Comparison of ENCODE assay signal across 8 mouse cellular contexts in genomic region chr14:59625158-59625805, GRCm38 (mm10). TPM values are rescaled to one million over a fixed set of nuclear protein-coding genes. Genes with fewer than 3 reads are reported as not detected.
DNase-seq lines count a peak whose midpoint lies in the region; ATAC-seq and TF ChIP-seq lines count a peak whose summit lies in the region.

Gene Shisa2, plus strand, starts transcription at chr14:59625308.

- DNase-seq in adrenal gland, adult 18-20 months (ENCODE audit: low spot score in 2 of 2): peak; percentile 63 to 77
- DNase-seq in embryo, embryonic 10 days (ENCODE audit: low spot score): peak; percentile 94
- peak; percentile 78 for DNase-seq in gastrocnemius, postnatal 25 days
- DNase-seq in hindbrain, postnatal 0 days (ENCODE audit: low spot score): peak; percentile 90
- DNase-seq in left cerebral cortex, postnatal 10 days (ENCODE audit: extremely low spot score in 1 of 2, low spot score in 2 of 2): peak; percentile 36 to 85
- peak; percentile 67 to 82 for DNase-seq in right cerebral cortex, postnatal 10 days (ENCODE audit: low spot score in 2 of 2)

- TF ChIP-seq CTCF in hindbrain, postnatal 0 days (IDR thresholded peaks at IDR 0.05; ENCODE audit: low read depth): peak; percentile 82

- H3K27me3 ChIP-seq in hindbrain, postnatal 0 days (ENCODE audit: insufficient read depth, low read length): no peaks in the 10 kb centered on the region; the same call in 1 of the 2 replicates

- H3K9ac ChIP-seq in hindbrain, postnatal 0 days (replicated peaks; ENCODE audit: low read length): peak within 1 kb of the TSS; percentile 50

- H3K4me1 ChIP-seq in hindbrain, postnatal 0 days (ENCODE audit: insufficient read depth, low read length): no peaks in the 10 kb centered on the region

- intact Hi-C loops in left cerebral cortex, postnatal 10 days (cut with DNase I): loop anchor here (5.0 kb wide), 1 partner anchor 392 kb away; no protein-coding TSS in a partner anchor

- peak; percentile 86 for ATAC-seq in hindbrain, postnatal 0 days
- ATAC-seq in megakaryocyte, adult 5-6 weeks (ENCODE audit: poor library complexity, severe bottlenecking): peak; percentile 79
- no peak for ATAC-seq in monocyte, adult 5-6 weeks (replicated peaks; ENCODE audit: insufficient number of reproducible peaks, low FRiP score, low TSS enrichment, poor library complexity, severe bottlenecking)

- no peaks in the 10 kb centered on the region for H3K36me3 ChIP-seq in hindbrain, postnatal 0 days (ENCODE audit: insufficient read depth, low read length)

- peak within 1 kb of the TSS; percentile 62 for H3K4me3 ChIP-seq in hindbrain, postnatal 0 days (ENCODE audit: low read length)

- H3K27ac ChIP-seq in hindbrain, postnatal 0 days: peak within 1 kb of the TSS; percentile 62

- peak within 1 kb of the TSS; percentile 73 for H3K4me2 ChIP-seq in hindbrain, postnatal 0 days (ENCODE audit: low read depth, low read length)

- WGBS in hindbrain, postnatal 0 days: under 1% methylated on average over 65 of the region's 65 CpGs

- no peaks in the 10 kb centered on the region for H3K9me3 ChIP-seq in hindbrain, postnatal 0 days (ENCODE audit: low read length)

RNA-seq across cellular contexts. Expression of gene Shisa2, which starts in this region (rescaled TPM):
- total RNA-seq in adrenal gland, adult 18-20 months (2021): 1 to 10 TPM in 1 of 2 experiments, under 1 TPM in 1; 0.74 to 1.2 TPM
- 10 to 100 TPM; 65.1 to 85.6 TPM for total RNA-seq in gastrocnemius, postnatal 25 days (2021)
- 13.6 and 13.7 TPM in 2 replicates for total RNA-seq in hindbrain, postnatal 0 days (2014; rRNA removed)
- polyA plus RNA-seq in hindbrain, postnatal 0 days (2015; fragmentation: Nextera tagmentation; extraction: Ambion mirVana): 3.7 and 3.9 TPM in 2 replicates
- total RNA-seq in left cerebral cortex, postnatal 10 days (2021): 1 to 10 TPM; 2.6 to 2.9 TPM
- total RNA-seq in megakaryocyte, adult 5-6 weeks (2015): 0.14 TPM in 1 of 2 replicates, not detected in the other
- 0.04 and 0.07 TPM in 2 replicates for total RNA-seq in megakaryocyte, adult 5-6 weeks (2017)
- total RNA-seq in monocyte, adult 5-6 weeks (2017): not detected in 3 replicates

Comparison
In these comparisons a context has a peak if more than half of its experiments do, and no peak if none do; other contexts are left out.
1. Peak in ATAC-seq in megakaryocyte, adult 5-6 weeks; RNA of the gene not detected or under 1 TPM.